Mouse (Mus musculus): ENCODE results near the gene Hdac4.

Hdac4 gene

DNA sequence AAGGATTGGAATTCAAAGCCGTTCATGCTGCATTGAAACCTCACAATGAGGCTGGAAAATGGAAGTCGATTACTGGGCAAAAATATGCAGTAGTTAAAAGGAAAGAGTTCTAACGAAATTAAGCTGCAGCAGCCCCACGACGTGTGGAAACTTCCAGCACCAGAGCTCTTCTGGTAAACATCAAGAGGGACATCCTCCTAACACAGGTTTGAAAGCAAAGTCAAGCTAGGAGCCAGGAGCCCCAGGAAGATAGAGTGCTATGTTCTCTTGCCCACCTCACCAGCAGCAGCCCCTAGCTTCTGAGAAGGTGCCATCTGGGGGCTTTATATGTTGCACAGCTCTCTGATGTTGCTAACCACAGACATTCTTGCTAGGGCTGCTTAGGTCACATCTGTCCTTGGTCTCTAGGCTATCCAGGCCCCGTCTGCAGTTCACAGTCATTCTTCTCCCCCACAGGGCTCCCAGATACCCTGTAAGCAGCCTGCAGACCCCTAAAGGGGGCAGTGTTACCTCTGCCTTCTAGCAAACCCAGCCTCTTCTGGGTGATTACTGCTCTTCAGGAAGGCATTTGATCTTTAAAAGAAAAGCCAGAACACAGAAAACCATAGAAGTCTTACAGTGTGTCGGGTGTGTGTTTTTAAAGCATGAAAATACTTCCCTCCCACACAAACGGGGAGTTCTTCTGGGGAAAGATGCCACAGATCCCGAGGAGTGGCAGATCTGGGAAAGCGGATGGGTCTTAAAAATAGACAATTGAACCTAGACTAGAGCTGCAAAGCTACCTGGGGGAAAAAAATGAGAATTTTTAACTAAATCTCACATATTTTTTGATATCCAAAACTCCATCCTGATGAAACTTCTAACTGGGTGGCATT is 17.2 kb downstream of the Hdac4 start:
- no peak for DNase-seq (ENCODE audit: low spot score)

DNA sequence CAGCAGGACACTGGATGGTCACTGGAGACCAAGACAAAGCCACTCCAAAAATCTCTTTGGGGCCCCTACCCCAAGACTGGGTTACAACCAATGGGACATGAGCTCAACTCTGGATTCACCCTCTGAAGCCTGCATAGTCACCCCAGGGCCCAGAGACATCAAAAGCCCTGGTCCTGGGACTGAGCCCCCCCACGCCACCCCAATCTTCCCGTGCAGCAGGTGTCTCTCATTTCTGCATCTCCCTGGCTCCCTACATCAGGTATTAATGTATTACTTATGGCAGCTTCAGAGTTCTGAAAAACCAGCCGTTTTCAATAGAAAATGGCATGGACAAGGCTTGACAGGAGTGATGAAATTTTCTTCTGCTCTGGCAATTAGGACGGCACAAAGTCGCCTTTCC is 17.9 kb downstream of the Hdac4 start:
- DNase-seq (ENCODE audit: low spot score): no peak

DNA sequence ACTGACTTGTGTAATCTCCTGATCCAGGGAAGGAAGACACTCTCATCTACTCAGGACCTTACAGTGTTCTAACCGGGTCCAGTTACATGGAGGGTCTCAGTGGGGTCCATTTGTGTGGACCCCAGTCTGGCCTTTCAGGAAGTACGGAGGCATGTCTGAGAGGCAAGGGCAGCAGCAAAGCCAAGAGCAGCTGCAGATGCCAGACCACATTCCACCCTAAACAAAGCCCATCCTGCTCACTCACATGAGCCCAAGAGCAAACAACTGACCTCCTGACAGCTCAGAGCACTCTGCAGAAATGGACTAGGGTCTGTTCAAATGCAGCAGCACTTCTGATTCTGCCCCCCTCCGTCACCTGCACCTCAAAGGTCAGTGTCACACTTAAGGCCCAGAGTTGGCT is 18.3 kb downstream of the Hdac4 start:
- DNase-seq (ENCODE audit: low spot score): no peak

DNA sequence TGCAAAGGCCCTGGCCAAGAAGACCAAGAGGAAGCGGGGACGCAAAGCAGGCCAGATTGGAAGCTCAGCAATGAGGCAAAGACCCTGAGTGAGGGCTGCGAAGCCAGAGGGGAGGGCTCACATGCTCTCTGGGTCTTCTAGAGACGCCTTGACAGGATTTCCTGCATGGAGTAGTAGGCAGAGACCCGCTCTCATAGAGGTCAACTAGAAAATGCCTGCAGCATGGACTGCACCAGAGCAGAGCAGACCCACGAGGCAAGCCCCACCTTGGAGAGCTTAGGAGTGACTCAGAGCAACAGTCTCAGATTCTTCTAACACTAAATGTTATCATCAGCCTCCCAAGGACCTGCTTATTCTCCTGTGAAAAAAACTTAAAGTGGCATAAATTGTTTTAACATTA is 20.2 kb downstream of the Hdac4 start:
- DNase-seq (ENCODE audit: low spot score): no peak

DNA sequence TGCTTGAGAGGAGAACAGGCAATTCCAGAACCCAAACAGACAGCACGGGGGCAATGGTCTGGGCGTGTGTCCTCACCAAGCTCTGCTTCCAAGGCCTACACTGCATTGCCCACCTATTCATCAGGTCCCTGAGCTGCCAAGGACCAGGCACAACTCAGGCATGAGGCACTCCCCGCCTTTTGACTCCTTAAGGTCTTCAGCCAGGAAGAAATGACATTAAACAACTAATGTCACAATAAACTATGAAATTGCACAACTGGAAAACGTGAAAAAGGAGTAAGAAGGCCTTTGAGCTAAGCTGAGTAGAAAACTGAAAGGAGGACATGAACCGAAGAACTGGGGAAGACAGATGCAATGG is 20.6 kb downstream of the Hdac4 start:
- DNase-seq (ENCODE audit: low spot score): no peak

DNA sequence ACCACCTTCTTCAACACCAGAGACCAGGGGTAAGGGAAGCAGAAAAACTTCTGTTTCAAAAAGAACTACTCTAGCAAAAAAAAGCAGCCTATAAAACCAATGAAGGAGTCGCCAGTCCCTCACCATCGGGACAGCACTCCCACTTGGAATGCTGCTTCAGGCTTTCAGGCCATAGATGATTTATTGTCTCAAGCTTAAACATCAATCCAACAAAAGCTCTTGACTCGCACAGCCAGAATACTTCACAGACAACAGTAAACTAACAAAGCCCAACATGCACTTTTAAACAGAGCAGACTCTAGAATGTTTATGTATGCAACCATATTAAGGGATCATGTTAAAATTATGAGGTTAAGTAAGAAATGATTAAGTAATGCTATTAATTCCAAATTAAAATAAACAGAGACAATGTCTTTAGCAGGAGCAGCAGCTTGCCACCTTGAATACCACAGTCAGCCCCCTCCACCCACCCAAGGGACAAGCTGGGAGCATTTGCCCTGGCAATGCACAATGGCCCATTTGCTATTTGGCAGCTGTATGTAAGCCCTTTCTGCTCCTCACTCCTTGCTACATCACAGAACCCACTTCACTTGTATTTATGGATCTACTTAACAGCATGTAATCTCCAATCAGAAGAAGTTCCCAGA is 21.1 kb downstream of the Hdac4 start:
- no peak for DNase-seq (ENCODE audit: low spot score)

DNA sequence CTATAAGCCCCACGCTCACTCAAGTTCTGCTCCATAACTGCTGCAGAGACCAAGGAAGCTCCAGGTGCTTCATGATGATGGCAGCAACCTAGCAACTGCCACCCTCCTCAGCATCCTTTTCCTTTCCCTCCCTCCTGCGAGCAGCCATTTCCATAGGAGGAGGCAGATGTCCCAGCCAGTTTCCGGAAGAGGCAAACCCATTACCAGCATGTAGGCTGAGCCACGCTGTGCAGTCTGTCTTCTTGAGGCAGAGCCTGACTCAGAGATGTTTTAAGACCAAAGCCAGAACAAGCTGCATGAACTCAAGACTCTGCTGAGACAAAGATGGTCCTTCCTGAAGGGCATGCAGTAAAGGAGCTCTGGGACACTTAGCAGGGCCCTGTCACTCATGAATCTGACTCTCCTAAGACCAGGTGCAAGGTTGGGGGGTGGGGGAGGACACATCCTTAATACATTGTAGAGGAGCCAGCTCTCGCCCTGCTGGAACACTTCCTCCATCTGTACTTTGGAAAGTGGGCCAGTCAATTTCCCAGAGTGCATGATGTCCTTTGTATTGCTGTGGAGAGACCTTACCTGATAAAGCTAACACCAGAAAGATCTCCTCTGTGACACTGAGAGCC is 24.8 kb downstream of the Hdac4 start:
- no peak for DNase-seq (ENCODE audit: low spot score)

DNA sequence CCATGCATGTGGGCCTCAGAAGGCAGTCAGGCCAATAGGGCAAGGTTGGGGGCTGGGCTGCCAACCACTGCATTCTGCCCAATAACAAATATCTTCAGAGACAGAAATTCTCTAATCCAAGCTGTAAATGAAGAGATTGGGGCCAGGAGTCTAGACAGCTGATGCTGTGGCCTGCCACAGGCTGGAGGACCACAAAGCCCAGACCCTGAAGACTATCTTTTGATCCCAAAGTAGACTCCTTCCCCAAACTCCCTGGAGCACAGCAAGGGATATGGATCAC is 25.8 kb downstream of the Hdac4 start:
- DNase-seq (ENCODE audit: low spot score): no peak

DNA sequence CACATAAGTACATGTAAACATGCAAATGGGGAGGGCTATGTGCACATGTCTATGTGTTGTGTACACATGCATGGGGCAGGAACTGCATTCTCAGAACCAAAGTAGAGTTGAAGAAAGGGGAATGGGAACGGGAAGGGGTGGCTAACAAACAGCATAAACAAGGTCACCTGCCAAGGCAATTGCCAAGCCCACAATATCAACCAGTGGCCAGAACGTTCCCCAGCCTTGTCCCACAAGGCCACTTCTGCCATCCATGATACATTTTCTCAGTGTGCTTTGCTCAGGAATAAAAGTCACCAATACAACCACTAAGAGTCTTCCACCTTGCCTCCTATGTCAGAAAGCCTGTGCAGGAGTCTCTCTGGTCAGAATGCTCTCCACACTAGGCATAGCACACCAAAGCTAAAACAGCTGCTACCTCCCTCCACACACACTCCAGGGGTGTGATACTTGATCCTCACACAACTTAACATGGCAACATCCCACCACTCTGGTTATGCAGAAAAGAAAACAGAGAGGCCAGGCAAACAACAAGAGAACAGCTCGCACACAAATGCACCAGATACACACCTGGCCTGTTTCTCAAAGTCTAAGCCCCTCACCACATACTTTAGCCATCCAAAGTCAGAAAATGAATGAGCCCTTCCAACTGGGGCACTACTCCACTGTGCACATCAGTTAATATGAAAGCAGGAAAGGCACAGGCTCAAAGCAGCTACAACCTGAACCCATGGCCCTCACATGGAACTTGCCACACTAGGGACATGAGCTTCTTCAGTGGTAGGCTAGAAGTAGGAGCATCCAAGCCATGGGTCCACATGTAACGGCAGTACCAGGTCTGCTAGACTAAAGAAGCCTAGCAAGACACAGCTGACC is 26.4 kb downstream of the Hdac4 start:
- DNase-seq (ENCODE audit: low spot score): no peak

DNA sequence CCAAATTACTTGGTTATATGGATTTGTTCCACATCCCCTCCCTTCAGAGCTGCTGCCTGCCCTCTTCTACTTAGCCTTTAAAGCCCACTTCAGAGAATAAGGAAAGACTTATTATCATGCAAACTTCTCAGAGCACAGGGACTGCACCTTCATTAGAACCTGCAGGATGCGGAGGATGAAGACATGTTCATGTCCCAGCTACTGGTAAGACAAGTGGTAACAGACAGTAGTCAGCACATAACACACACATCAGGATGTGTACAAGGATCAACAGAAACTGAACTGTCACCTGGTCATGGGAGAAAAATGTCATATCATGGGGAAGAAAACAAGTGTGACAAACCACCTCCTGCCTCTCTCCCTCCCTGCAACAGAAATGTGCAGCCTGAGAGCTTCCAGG is 31.6 kb downstream of the Hdac4 start:
- DNase-seq (ENCODE audit: low spot score): no peak

DNA sequence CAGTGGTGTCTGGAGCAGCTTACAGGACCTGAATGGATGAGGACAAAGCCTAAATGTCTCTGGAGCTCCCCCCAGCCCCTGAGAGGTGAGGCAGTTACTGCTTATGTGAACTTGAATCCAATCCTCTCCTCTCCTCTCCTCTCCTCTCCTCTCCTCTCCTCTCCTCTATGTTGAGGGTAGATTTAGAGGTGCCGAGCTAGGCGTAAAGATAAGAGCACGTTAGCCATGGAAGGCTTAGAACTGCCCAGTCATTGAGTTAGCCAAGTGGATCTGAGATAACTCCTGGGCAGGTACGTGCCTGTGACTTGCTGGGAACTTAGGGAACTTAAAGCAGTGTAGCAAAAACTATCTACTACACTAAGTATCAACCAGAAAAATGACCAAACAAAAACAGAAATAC is 35.7 kb downstream of the Hdac4 start:
- DNase-seq (ENCODE audit: low spot score): no peak

DNA sequence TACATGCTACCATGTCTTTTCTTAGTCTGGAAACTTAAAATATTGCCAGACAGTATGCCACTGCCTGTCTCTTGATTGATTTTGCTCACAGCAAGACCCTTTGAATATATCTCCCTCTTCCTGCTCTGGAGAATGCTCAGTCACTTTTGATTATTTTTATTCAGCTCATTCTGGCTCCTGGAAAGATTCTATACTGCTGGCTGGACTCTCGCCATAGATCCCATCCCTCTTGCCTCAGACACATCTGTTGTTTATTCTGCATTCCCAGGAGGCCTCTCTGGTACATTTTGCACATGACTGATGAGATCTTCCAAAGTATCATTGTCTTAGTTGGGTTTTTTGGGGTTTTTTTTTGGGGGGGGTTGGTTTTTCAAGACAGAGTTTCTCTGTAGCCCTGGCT is 45.3 kb downstream of the Hdac4 start:
- no peak for DNase-seq (ENCODE audit: low spot score)

DNA sequence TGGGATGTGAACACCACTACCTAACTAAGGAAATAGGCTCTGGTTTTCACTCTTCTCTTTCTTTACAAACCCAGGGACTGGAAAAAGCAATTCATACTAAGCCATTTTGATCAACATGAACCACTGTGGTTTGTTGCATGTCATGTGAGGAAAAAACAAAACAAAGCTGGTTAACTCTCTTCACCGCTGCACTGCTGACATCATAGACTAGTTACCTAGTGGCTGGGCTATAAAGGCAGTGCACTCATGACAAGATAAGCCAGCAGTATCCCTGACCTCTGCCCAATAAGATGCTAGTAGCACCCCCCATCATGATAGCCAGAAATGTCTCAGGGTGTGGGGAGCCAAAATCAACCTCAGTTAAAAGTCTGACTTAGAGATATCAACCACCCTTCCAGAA is 47.0 kb downstream of the Hdac4 start:
- DNase-seq (ENCODE audit: low spot score): no peak

DNA sequence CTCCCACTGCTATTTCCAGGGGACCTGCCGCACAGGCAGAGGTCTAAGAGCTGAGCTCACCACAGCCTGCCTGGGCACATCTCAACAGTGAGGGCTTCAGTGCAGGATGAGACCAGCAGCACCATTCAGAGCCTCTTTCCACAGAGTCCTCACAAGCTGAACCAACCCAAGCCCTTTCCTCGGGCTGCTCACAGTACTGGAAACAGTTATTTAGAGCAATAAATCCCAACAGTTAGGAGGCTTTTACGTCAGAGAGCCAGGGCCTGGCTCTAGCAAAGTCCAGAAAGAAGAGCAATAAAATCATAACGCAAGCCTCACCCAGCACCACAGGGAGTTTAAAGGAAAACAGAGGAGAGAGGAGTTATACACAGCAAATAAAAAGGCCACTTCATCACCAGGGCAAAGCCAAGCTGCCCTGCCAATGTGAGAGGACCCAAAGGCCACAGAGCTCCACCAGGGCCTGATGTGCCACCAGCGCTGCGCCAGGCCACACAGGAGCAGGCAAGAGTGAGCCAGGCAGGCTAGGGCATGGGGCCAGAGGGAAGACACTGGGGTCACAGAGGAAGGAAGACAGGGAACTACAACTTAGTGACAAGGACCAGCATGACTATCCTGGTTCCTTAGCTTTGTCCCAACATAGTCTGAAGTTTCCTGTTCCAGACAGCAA is 50.5 kb downstream of the Hdac4 start:
- DNase-seq (ENCODE audit: low spot score): no peak

DNA sequence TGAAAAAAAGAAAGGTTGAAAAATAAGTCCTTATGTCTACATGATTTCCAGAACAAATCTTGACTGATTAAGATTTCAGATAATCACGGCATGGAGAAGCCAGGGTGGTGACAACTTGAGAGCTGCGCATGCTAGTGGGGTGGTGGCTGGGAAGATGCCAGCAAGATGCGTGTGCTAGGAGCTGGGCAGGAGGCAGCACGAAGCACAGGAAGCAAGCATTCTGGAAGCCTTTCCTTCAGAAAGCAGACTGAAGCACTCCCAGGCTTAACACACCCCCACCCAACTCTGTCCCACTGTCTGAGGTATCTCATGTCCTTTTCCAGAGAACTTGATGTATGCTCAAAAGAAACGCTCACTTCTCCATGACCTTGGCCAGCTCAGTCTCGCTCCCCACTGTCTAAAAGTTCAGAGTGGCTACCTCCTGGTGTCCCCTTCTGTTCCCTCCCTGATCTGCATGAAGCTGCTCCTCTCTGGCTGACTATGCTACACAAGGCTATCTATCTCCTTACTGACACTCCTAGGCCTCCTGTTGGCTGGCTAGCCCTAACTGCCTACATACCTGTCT is 52.1 kb downstream of the Hdac4 start:
- DNase-seq (ENCODE audit: low spot score): no peak

DNA sequence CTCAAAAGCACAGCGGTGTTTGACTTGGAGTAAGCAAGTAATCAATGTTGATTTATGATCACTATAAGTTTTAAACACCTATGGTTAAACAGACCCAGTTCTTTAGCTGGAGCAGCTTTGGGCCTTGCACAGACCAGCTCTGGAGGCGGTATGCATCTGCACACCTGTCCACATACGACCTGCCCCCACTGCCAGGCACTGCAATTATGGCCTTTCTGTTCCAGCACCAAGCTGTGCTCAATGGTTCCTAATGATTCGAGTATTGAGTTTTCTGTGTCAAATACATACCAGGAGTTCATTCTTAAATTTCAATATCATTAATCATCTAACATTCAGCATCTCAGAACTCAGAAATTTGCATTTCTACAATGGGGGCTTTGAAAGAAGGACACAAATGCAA is 52.7 kb downstream of the Hdac4 start:
- no peak for DNase-seq (ENCODE audit: low spot score)

DNA sequence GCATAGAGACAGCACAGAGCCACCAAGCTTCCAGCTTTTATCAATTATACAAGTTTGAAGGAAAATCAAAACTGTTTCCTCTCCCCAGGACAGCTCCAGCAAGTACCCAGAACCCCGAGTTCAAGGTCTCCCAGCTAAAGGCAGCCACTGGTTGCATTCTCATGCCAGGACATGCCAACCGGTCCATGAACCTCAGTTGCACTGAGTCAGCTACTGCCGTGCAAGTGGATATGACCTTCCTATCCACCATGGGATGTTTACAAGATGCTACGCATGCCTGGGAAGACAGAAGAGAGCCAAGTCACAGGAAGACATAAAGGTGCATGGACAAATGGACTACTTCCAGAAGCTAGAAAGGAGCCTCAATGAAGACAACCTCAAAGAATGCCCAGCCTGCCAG is 56.5 kb downstream of the Hdac4 start:
- no peak for DNase-seq (ENCODE audit: low spot score)

DNA sequence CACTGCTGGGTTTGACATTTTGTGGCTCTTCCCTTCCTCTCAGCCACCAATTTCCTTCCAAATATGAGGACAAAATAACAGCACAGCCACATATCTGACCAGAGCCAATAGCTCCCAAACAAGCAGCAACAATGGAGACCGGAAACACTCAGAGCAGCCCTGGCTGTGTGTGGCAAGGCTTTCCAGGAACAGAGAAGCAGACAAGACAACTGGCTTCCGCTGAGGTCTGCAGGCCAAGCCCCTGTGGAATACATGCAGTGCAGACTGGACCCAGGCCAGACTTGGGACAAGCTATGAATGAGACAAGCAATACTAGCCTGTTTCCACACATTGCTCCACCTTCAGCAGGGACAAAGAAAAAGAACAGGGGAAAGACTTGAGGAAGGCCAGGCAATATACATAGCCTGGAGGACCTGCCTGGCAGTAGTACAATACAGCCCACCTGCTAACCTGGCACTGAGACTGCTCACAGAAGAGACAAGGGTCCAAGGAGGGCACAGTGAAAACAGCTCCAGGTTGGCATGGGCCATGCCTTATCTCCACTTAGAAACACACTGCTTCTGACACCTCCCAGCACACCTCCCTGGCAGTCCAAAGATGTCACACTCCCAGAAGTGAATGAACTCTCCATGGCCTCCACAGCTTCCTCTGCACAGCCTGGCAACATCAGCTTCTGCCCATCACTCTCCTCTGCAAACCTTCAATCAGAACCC is 58.2 kb downstream of the Hdac4 start:
- peak; percentile 59 for DNase-seq (ENCODE audit: low spot score)

DNA sequence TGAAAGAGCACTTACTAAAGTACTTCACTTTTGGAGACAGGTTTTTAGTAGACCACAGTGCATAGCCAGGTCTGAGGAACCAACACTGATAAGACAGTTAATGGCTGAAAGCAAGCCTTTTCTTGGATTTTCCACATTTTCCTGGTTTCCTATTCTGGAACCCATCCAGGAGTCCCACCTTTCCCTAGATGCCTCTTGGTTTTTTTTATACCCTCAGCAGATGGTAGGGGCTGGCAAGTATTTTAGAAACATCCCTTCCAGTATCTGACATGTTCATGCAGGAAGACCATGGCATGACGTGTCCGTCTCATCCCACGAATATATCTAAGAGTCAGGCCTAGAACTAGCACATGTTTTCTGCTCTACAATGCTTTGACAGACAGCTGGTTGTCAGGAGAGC is 59.1 kb downstream of the Hdac4 start:
- no peak for DNase-seq (ENCODE audit: low spot score)

DNA sequence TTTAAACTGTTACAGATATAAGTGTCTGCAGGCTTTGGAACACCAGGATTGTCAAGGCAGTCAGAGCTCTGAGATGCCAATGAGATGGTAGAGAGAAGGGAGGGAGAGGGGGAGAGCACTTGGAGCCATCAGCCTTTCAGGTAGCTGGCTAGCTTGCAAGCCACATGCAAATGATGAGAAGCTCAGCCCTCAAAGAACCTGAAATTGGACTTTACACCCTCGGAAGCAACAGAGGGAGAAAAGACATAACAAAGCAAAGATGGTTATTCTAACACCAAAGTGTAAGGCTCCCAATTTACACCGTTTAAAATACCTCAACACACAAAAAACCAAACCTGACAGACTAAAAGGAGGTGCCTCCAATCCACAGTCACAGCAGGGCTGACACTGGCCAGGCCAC is 63.3 kb downstream of the Hdac4 start:
- DNase-seq (ENCODE audit: low spot score): no peak

DNA sequence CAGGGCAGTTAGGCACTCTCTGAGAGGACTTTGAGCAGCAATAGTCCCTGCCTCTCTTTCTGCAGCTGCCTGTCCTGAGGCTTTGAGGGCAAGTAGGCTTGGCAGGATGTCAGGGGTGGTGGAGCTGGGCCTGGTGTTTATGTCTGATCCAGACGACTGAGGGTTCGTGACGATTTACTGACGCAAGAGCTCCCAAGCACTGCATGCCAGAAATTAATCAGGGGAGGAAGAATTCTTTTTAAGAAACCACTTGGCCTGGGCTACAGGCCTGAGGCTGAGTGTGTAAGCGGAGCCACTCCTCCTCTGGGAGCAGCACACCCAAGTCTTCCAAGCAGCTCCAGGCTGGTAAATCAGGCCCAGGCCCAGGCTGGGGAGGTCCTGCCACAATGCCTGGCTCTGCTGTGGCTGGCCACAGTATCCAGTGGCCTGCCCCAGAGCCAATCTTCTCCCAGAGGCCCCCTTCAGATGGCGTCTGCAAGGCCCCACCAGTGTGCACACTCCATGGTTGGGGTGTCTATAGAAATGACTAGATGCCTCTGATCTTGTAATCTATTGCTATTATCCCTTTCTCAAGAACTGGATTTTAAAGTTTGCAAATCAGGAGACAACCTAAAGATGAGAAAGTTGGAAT is 64.9 kb downstream of the Hdac4 start:
- DNase-seq (ENCODE audit: low spot score): peak; percentile 89
